ENCODE assay signal across 26 mouse cellular contexts in the genomic region with DNA sequence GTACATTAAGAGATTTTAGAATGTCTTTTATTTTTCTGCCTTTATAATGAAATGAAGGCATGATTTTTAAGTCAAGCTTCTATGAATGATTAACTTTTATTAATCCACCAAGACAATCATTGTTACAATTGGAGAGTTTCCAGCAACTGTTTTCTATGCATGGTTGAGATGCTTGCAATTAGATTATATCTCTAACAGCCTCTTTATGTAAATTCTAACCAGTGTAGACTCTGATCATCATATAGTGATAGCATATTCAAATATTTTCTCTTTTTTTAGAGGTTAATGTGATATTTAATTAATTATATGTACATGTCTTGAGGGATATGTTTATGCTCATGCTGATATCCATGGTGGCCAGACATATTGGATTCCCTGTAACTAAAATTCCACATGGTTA.
"Had no signal": no experiment of that assay in that cellular context is flagged by ENCODE, and none has a peak within 500 bp of the region (broad histone marks: within the 10 kb centered on the region; RNA-seq: fewer than 3 reads in every experiment).

No protein-coding gene starts in this region.

- H3K4me3 ChIP-seq: gastrocnemius, adult 2 months; heart, embryonic 10.5 days; heart, embryonic 12.5 days; hindbrain, embryonic 10.5 days; hindbrain, embryonic 12.5 days; intestine, embryonic 15.5 days; layer of hippocampus, adult 2 months; left cerebral cortex, adult 2 months; limb, embryonic 10.5 days; limb, embryonic 12.5 days; liver, embryonic 13.5 days; liver, embryonic 15.5 days had no signal

- H3K9ac ChIP-seq: heart, embryonic 12.5 days; hindbrain, embryonic 12.5 days; hindbrain, embryonic 14.5 days; intestine, embryonic 15.5 days; limb, embryonic 12.5 days; liver, embryonic 13.5 days; liver, embryonic 15.5 days; liver, postnatal 0 days had no signal

- DNase-seq: gastrocnemius, adult 2 months; gastrocnemius, postnatal 10 days; gastrocnemius, postnatal 25 days; heart, adult 18-20 months; heart, postnatal 10 days; heart, postnatal 4 days; kidney, postnatal 25 days; liver; liver, embryonic 13.5 days; liver, postnatal 0 days had no signal

- H3K4me1 ChIP-seq: heart, embryonic 10.5 days; heart, embryonic 12.5 days; hindbrain, embryonic 10.5 days; hindbrain, embryonic 12.5 days; intestine, embryonic 15.5 days; limb, embryonic 10.5 days; limb, embryonic 12.5 days; liver, embryonic 13.5 days; liver, embryonic 15.5 days had no signal

- H3K4me2 ChIP-seq: heart, embryonic 12.5 days; hindbrain, embryonic 12.5 days; hindbrain, embryonic 14.5 days; intestine, embryonic 15.5 days; limb, embryonic 12.5 days; liver, embryonic 11.5 days; liver, embryonic 13.5 days; liver, embryonic 15.5 days had no signal

- H3K36me3 ChIP-seq: heart, embryonic 10.5 days; heart, embryonic 12.5 days; hindbrain, embryonic 10.5 days; hindbrain, embryonic 12.5 days; intestine, embryonic 15.5 days; limb, embryonic 10.5 days; limb, embryonic 12.5 days; liver, embryonic 13.5 days; liver, embryonic 15.5 days had no signal

- ATAC-seq: forebrain, embryonic 16.5 days; hindbrain, embryonic 16.5 days; inflammation-experienced regulatory T-cells, adult 6 months; intestine, embryonic 15.5 days; intestine, postnatal 0 days; liver, postnatal 0 days had no signal

- H3K27ac ChIP-seq: gastrocnemius, adult 2 months; heart, embryonic 10.5 days; hindbrain, embryonic 10.5 days; hindbrain, embryonic 12.5 days; hindbrain, embryonic 14.5 days; intestine, embryonic 15.5 days; layer of hippocampus, adult 2 months; left cerebral cortex, adult 2 months; limb, embryonic 10.5 days; limb, embryonic 12.5 days; liver, embryonic 13.5 days; liver, embryonic 15.5 days had no signal

- H3K9me3 ChIP-seq: heart, embryonic 10.5 days; heart, embryonic 12.5 days; hindbrain, embryonic 10.5 days; hindbrain, embryonic 12.5 days; intestine, embryonic 15.5 days; limb, embryonic 10.5 days; limb, embryonic 12.5 days; liver, embryonic 13.5 days; liver, embryonic 15.5 days had no signal

- H3K27me3 ChIP-seq: heart, embryonic 12.5 days; hindbrain, embryonic 12.5 days; intestine, embryonic 15.5 days; limb, embryonic 12.5 days; liver, embryonic 13.5 days; liver, embryonic 15.5 days had no signal
